Mouse (Mus musculus): Measurements from ENCODE around the gene Rbpms2.
"Not testable (repeated sequence)": the region's sequence is repeated elsewhere in the genome, so short reads cannot be mapped to it uniquely, and the experiment has no call there.

The Rbpms2 gene

GRCm38 (mm10) chr9:65619311-65619710 lies 10.1 kb upstream of the Rbpms2 start:
- no peak for DNase-seq (ENCODE audit: low spot score)

GRCm38 (mm10) chr9:65621196-65621595 lies 8.3 kb upstream of the Rbpms2 start:
- DNase-seq (ENCODE audit: low spot score), result no peak

- DNase-seq (ENCODE audit: low spot score), result no peak
These were observed 7.8 kb upstream of the Rbpms2 start for GRCm38 (mm10) chr9:65621666-65622065.

- no peak for DNase-seq (ENCODE audit: low spot score)
These were observed 6.6 kb upstream of the Rbpms2 start for GRCm38 (mm10) chr9:65622826-65623225.

- no peak for DNase-seq (ENCODE audit: low spot score)
These were observed 5.2 kb upstream of the Rbpms2 start for GRCm38 (mm10) chr9:65624266-65624665.

GRCm38 (mm10) chr9:65629767-65630630 lies 551 bp downstream of the Rbpms2 start:
- no peak for DNase-seq (ENCODE audit: low spot score)

GRCm38 (mm10) chr9:65630631-65631353 lies 1.3 kb downstream of the Rbpms2 start:
- DNase-seq (ENCODE audit: low spot score), result no peak

- no peak for DNase-seq (ENCODE audit: low spot score)
These were observed 2.0 kb downstream of the Rbpms2 start for GRCm38 (mm10) chr9:65631354-65632021.

GRCm38 (mm10) chr9:65635766-65636165 lies 6.3 kb downstream of the Rbpms2 start:
- DNase-seq (ENCODE audit: low spot score), result no peak

GRCm38 (mm10) chr9:65636926-65637325 lies 7.5 kb downstream of the Rbpms2 start:
- DNase-seq (ENCODE audit: low spot score), result no peak

GRCm38 (mm10) chr9:65639065-65639464 lies 9.6 kb downstream of the Rbpms2 start:
- DNase-seq (ENCODE audit: low spot score), result no peak

- no peak for DNase-seq (ENCODE audit: low spot score)
These were observed 11.5 kb downstream of the Rbpms2 start for GRCm38 (mm10) chr9:65640838-65641410.

GRCm38 (mm10) chr9:65641446-65642052 lies 12.1 kb downstream of the Rbpms2 start:
- no peak for DNase-seq (ENCODE audit: low spot score)

GRCm38 (mm10) chr9:65642546-65642945 lies 13.1 kb downstream of the Rbpms2 start:
- DNase-seq (ENCODE audit: low spot score), result no peak

GRCm38 (mm10) chr9:65644960-65645359 lies 15.5 kb downstream of the Rbpms2 start:
- no peak for DNase-seq (ENCODE audit: low spot score)

- no peak for DNase-seq (ENCODE audit: low spot score)
These were observed 16.5 kb downstream of the Rbpms2 start for GRCm38 (mm10) chr9:65645984-65646383.

- no peak for DNase-seq (ENCODE audit: low spot score)
These were observed 17.3 kb downstream of the Rbpms2 start for GRCm38 (mm10) chr9:65646782-65647181.

GRCm38 (mm10) chr9:65648730-65649129 lies 19.3 kb downstream of the Rbpms2 start:
- DNase-seq (ENCODE audit: low spot score), result no peak

- peak; percentile 20 for DNase-seq (ENCODE audit: low spot score)
These were observed 20.5 kb downstream of the Rbpms2 start for GRCm38 (mm10) chr9:65649997-65650396.

GRCm38 (mm10) chr9:65651957-65652356 lies 22.5 kb downstream of the Rbpms2 start:
- not testable (repeated sequence) for DNase-seq (ENCODE audit: low spot score)

GRCm38 (mm10) chr9:65653741-65654140 lies 24.3 kb downstream of the Rbpms2 start:
- DNase-seq (ENCODE audit: low spot score), result no peak

- DNase-seq (ENCODE audit: low spot score), result no peak
These were observed 25.3 kb downstream of the Rbpms2 start for GRCm38 (mm10) chr9:65654700-65655237.
